Mouse (Mus musculus): ENCODE measurements around the gene Rrp7a.

Rrp7a gene

GRCm38 (mm10) chr15:83111290-83111689 is 11.3 kb downstream of the Rrp7a start:
- DNase-seq, result no peak

DNA sequence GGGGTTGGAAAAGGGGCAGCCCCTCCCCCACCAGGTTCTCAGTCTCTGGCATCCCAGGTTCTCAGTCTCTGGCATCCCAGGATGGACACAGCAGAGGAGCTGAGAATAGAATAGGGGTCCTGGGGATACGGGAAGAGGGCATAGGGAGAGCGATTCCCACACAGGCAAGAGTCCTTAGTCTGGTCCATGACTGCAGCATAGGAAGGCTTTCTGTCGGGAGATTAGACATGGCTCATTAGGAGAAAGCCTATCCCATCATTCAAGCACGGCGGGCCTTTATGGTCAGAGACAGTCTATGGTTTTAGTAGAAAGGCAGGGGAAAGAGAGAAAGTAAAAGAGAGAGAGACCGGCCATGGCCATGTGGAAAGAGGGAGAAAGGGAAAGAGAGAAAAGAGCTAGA is 14.8 kb downstream of the Rrp7a start:
- no peak for DNase-seq

- DNase-seq, result no peak
These were observed 16.2 kb downstream of the Rrp7a start for GRCm38 (mm10) chr15:83106426-83106825.

DNA sequence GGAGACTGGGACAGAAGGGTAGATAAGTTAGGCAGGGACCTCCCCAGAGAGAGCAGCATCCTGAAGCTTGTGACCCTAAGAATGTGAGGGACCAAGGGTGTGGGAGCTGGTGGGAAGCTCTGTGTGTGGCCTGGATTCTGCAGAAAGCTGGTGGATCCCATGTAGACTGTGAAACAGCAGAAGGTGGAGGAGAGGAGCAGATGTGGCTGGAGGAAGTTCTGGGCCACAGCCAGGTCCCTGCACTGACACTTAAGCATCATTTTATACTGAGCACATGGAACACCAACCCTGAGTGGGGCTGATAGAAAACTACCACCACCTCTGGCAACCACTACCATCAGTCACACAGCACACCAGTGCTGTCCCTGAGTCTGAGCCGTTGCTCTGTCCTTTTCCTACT is 19.5 kb downstream of the Rrp7a start:
- no peak for DNase-seq

- no peak for DNase-seq
These were observed 22.3 kb downstream of the Rrp7a start for GRCm38 (mm10) chr15:83100332-83100662.

DNA sequence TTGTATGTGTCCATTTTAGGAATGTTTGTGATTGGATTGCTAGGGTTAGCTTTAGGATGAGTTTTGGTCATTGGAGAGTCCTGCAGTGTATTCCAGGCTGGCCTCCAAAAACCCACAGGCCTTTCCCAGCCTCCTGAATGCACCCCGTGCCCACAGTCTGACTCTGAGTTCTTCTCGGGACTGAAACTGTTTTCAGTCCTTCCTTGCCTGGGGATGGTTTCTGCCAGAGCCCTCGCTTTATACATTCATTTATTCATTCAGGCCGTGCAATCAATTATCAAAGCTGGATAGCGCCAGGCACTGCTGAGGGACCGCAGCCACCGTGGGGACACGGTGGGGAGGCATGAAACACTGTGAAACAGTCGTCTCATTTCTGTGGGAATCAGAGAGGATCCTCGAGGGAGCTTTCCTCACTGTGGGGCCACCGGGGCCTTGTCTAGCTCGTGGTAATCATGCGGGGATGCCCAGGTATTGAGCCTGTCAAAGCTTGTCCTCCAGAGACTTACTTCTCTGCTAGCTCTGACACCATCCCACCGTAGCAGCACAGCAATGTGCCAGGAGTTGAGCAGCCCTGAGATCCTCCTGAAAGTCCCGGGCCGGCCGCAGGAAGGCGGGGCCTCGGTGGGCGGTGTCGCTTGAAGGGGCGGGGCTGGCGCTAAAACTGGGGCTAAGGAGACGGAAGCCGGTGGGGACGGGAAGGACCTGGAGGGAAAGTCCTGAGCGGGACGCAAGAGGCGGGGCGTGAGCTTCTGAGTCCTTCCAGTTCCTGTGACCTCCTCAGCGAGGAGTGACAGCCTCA is 22.9 kb downstream of the Rrp7a start:
- peak; percentile 97 for DNase-seq

- no peak for DNase-seq
These were observed 26.7 kb downstream of the Rrp7a start for GRCm38 (mm10) chr15:83095950-83096349.

DNA sequence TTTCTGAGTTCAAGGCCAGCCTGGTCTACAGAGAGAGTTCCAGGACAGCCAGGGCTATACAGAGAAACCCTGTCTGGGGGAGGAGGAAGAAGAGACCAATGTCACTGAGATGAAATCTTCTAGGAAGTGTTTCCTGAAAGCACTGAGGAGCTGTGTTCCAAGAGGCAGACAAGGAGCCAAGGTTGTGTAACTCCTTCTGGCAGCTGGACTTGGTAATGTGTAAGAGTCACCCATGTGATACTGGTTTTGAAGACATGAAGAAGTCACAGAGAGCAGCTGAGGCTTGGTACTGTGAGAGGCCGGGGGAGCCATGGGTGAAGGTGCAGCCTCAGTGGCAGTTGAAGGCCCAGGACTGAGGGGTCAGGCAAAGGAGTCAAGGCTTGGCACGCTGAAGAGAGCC is 28.9 kb downstream of the Rrp7a start:
- peak; percentile 60 for DNase-seq

GRCm38 (mm10) chr15:83090874-83091273 is 31.7 kb downstream of the Rrp7a start:
- DNase-seq, result no peak

DNA sequence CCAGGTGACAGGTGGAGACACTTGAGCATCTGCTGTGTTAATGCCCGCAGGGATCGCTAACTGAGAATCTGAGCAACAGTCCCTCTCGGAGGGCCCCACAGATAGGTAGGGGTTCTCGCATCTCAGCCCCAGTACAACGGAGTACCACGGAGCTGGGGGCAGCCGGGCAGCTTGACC is 33.3 kb downstream of the Rrp7a start, which contains the start of gene Serhl:
TSS of gene Serhl (plus strand) at position 78 of the 177 bp plus-strand sequence.
- no peak for DNase-seq

DNA sequence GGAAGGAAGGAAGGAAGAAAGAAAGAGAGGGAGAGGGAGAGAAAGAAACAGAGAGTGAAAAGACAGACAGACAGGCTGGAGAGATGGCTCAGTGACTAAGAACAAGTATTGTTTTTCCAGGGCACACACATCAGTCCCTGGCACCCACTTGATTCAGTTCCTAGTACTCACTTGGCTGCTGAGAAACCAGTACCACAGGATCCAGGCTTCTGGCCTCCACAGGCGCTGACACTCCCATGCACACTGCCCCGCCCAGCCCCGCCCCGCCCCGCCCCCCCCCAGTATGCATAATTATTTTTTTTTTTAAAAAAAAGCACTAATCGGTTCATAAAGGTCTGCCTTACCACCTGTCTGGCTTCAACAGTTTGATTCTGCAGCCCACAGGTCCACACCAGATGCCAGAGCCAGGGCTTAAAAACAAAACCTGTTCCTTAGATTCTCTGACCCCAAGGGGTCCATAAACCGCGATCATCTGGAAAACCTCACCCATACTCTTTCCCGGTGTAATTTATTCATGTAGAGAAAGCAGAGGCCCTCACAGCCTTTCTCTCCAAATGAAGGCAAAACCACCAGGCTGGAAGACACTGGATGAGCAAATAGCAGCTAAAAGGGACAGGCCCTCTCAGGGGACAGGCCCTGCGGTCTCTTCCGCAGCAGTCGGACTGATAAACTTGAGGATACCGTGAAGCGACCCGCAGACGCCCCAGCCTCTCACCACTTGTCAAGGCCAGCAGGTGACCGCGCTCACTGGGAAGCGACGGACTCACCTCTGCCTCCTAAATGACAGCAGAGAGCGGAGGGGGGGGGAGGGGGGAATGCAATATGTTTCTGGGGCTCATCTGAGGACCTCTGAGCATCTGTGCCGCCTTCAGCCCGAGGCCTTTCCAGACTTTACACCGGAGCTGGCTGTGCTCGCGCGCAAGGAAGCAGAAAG is 33.8 kb downstream of the Rrp7a start:
- no peak for DNase-seq

- DNase-seq, result no peak
These were observed 35.8 kb downstream of the Rrp7a start for GRCm38 (mm10) chr15:83086636-83087328.

DNA sequence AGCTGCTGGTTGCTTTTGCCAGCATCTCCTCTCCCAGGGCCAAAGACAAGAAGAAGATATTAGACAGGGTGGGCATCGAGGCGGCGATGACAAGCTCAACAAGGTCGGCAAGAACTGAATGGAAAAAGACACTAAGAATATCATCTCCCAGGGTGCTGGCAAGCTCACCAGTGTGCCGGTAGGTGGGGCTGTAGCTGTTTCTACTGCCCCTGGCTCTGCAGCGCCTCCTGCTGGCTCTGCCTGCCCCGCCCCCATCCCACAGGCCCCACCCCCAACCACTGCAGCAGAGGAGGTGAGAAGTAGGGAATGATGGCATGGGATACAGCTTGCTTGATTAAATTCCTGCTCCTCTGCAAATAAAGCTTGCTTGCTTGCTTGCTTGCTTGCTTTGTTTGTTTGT is 36.7 kb downstream of the Rrp7a start:
- peak; percentile 63 for DNase-seq

DNA sequence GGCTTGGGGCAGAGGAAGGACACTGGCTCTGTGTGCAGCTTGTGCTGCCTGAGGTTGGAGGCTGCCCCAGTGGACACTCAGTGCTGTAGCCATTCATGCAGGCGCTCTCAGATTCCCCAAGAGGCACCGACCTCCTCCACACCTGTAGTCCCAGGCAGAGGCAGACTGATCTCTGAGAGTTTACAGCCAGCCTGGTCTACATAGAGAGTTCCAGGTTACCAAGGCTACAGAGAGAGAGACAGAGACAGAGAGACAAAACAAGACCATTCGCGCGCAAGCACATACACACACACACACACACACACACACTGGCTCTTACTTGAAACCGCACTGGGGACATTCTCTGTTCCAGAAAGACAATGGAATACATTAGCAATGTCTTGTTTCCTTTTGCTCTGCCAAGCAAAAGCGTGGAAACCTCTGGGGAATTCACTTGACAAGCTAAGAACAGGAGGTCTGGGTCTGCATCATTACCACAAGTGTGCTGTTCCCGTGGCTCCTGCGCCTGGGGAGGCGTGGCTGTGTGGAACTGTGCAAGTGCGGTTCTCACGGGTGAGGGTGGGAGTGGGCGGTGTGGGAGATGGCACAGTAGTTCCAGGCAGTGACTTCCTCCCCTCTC is 38.5 kb downstream of the Rrp7a start:
- no peak for DNase-seq

DNA sequence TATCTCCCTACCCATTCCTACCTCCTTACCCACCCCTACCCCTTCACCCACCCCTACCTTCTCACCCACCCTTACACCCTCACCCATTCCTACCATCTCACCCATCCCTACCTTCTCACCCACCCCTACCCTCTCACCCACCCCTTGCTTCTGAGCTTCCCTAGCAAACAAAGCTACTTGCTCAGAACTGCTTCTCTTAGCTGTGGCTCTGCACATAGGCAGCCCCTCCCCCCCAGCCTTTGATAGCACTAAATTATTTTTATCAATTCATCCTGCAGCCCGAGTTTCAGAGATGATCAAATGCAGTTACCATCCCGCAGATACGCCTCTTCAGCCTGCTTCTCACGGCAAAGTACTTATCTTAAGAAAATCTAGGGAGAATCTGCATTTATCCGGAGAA is 39.1 kb downstream of the Rrp7a start:
- DNase-seq, result no peak

GRCm38 (mm10) chr15:83075607-83076525 is 46.7 kb downstream of the Rrp7a start:
- peak; percentile 38 for DNase-seq

DNA sequence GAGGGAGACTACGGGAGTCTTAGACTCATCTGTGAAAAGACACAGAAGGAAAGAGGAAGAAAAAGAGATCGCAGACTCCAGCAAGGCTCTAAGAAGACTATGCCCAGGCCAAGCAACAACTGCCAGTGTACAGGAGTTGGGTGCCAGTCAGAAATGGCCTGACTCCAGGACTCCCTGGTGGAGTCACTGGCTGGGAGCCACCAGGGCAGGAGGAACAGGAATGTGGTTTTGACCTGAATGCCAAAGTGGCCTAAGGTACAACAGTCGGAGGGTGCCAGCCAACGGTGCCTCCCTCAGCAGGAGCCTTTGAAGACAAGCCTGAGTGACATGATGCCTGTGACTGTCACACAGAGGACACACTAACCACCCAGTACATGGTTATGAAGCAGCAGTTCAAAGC is 48.4 kb downstream of the Rrp7a start:
- DNase-seq, result no peak

GRCm38 (mm10) chr15:83071752-83072151 is 50.8 kb downstream of the Rrp7a start:
- no peak for DNase-seq

- DNase-seq, result peak; percentile 85
These were observed 51.7 kb downstream of the Rrp7a start for GRCm38 (mm10) chr15:83070942-83071341.

DNA sequence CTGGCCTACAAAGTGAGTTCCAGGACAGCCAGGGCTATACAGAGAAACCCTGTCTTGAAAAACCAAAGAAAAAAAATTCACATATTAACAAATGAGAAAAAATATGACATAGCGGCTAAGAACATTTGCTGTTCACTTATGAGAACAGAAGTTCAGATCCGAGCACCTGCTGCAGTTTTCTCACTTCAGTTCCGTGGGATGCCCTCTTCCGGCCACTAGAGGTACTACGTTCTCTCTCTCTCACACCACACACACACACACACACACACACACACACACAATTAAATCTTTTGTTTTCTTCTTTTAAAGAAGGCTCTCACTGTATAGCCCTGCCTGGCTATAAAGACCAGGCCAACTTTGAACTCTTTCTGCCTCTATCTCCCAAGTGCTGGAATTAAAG is 54.3 kb downstream of the Rrp7a start:
- DNase-seq, result no peak

- DNase-seq, result peak; percentile 72
These were observed 57.1 kb downstream of the Rrp7a start for GRCm38 (mm10) chr15:83065543-83065942.
